Mouse (Mus musculus): Measurements from ENCODE around the gene Rbm4b.
A peak's percentile ranks its signal among the peaks of the same experiment; 100 is the strongest.

The Rbm4b gene

GRCm38 (mm10) chr19:4756193-4756911 is at the start of gene Rbm4b:
Gene Rbm4b (plus strand): TSS chr19:4756497.
- peak; percentile 95 for DNase-seq (ENCODE audit: low spot score)

GRCm38 (mm10) chr19:4708765-4709164 is 47.5 kb upstream of the Rbm4b start:
- no peak for DNase-seq (ENCODE audit: low spot score)

GRCm38 (mm10) chr19:4711098-4711600 is 45.1 kb upstream of the Rbm4b start, which contains the start of gene Sptbn2:
Gene Sptbn2 (plus strand): TSS chr19:4711167.
- DNase-seq (ENCODE audit: low spot score): no peak

GRCm38 (mm10) chr19:4711601-4712155 is 44.6 kb upstream of the Rbm4b start:
- DNase-seq (ENCODE audit: low spot score): no peak

GRCm38 (mm10) chr19:4712156-4712780 is 44.0 kb upstream of the Rbm4b start:
- no peak for DNase-seq (ENCODE audit: low spot score)

GRCm38 (mm10) chr19:4712781-4713526 is 43.3 kb upstream of the Rbm4b start:
- DNase-seq (ENCODE audit: low spot score): no peak

GRCm38 (mm10) chr19:4713886-4714285 is 42.4 kb upstream of the Rbm4b start:
- DNase-seq (ENCODE audit: low spot score): no peak

GRCm38 (mm10) chr19:4716756-4717155 is 39.5 kb upstream of the Rbm4b start:
- DNase-seq (ENCODE audit: low spot score): no peak

GRCm38 (mm10) chr19:4717281-4717680 is 39.0 kb upstream of the Rbm4b start:
- no peak for DNase-seq (ENCODE audit: low spot score)

GRCm38 (mm10) chr19:4718716-4719115 is 37.6 kb upstream of the Rbm4b start:
- no peak for DNase-seq (ENCODE audit: low spot score)

GRCm38 (mm10) chr19:4719351-4719764 is 36.9 kb upstream of the Rbm4b start:
- no peak for DNase-seq (ENCODE audit: low spot score)

- no peak for DNase-seq (ENCODE audit: low spot score)
These were observed 36.2 kb upstream of the Rbm4b start for GRCm38 (mm10) chr19:4720112-4720511.

GRCm38 (mm10) chr19:4720671-4721244 is 35.5 kb upstream of the Rbm4b start:
- DNase-seq (ENCODE audit: low spot score): no peak

- no peak for DNase-seq (ENCODE audit: low spot score)
These were observed 27.1 kb upstream of the Rbm4b start for GRCm38 (mm10) chr19:4729186-4729585.

GRCm38 (mm10) chr19:4733052-4733451 is 23.2 kb upstream of the Rbm4b start:
- DNase-seq (ENCODE audit: low spot score): no peak

- DNase-seq (ENCODE audit: low spot score): no peak
These were observed 18.4 kb upstream of the Rbm4b start for GRCm38 (mm10) chr19:4737866-4738265.

- DNase-seq (ENCODE audit: low spot score): no peak
These were observed 17.2 kb upstream of the Rbm4b start for GRCm38 (mm10) chr19:4739053-4739452.

- DNase-seq (ENCODE audit: low spot score): no peak
These were observed 16.5 kb upstream of the Rbm4b start for GRCm38 (mm10) chr19:4739762-4740161.

GRCm38 (mm10) chr19:4741482-4741881 is 14.8 kb upstream of the Rbm4b start:
- no peak for DNase-seq (ENCODE audit: low spot score)

GRCm38 (mm10) chr19:4742229-4742628 is 14.1 kb upstream of the Rbm4b start:
- no peak for DNase-seq (ENCODE audit: low spot score)

GRCm38 (mm10) chr19:4743524-4743923 is 12.8 kb upstream of the Rbm4b start:
- DNase-seq (ENCODE audit: low spot score): no peak

- no peak for DNase-seq (ENCODE audit: low spot score)
These were observed 12.3 kb upstream of the Rbm4b start for GRCm38 (mm10) chr19:4744026-4744425.

Data from T-cell, adult 2 months (primary cell).